Mouse (Mus musculus) neural tube, embryonic 15.5 days (tissue): ENCODE measurements at regions not wholly inside any gene's neighbourhood (a gene's known extent, or its start where the extent isn't known, plus 50 kb on each side); places are given as distances from the start of the nearest gene placed in this dataset.

Experiments used
- ATAC-seq: fragments of 200-750 bp; cut with Nextera tagmentation; 2 replicates; pipeline ENCODE4 v1.8.0; 2017; ENCODE audit warnings: mild to moderate bottlenecking, moderate TSS enrichment, moderate library complexity; ENCODE audit not compliant: low FRiP score
- H3K27ac ChIP-seq: fragments of 300-500 bp; sonication (generic); replicated peaks from 2 replicates; pipeline ENCODE4 v1.5.1; 2015; ENCODE audit warnings: mild to moderate bottlenecking, inconsistent platforms
- H3K27me3 ChIP-seq: fragments of 300-500 bp; sonication (generic); replicated peaks from 2 replicates; pipeline ENCODE4 v1.6.1; 2015; ENCODE audit warnings: inconsistent platforms
- H3K36me3 ChIP-seq: fragments of 300-500 bp; sonication (generic); 2 replicates; pipeline ENCODE4 v1.6.1; 2015; ENCODE audit warnings: inconsistent platforms
- H3K4me1 ChIP-seq: fragments of 300-500 bp; sonication (generic); 2 replicates; pipeline ENCODE4 v1.6.1; 2015; ENCODE audit warnings: inconsistent platforms
- H3K4me2 ChIP-seq: fragments of 300-500 bp; sonication (generic); 2 replicates; pipeline ENCODE4 v1.6.1; 2015; ENCODE audit warnings: inconsistent platforms, mild to moderate bottlenecking, moderate library complexity
- H3K4me3 ChIP-seq: fragments of 300-500 bp; sonication (generic); replicated peaks from 2 replicates; pipeline ENCODE4 v1.5.1; 2015; ENCODE audit warnings: mild to moderate bottlenecking, inconsistent platforms
- H3K9ac ChIP-seq: fragments of 300-500 bp; sonication (generic); replicated peaks from 2 replicates; pipeline ENCODE4 v1.6.1; 2015; ENCODE audit warnings: mild to moderate bottlenecking, inconsistent platforms
- H3K9me3 ChIP-seq: fragments of 300-500 bp; sonication (generic); replicated peaks from 2 replicates; pipeline ENCODE4 v1.6.1; 2016; ENCODE audit warnings: inconsistent platforms
- WGBS: fragments of 180-500 bp; shearing (Covaris S2); methylation state at CpG from one replicate; pipeline ENCODE4 v1.1.7; 2015; ENCODE audit warnings: mixed read lengths; 5-methylcytosine and 5-hydroxymethylcytosine counted together

- 82% methylated on average over 1 of the region's 1 CpGs for WGBS
- Histone ChIP-seq H3K36me3 (no peaks in the 10 kb centered on the region), H3K4me3 (no peak overlapping the region), H3K27ac (no peak overlapping the region), H3K9ac (no peak overlapping the region), H3K4me2 (no peak overlapping the region), H3K4me1 (0 out of 2 replicates have a peak, but pooled peaks cover 5% of the 10 kb centered on the region), H3K27me3 (no peaks in the 10 kb centered on the region), H3K9me3 (no peaks in the 10 kb centered on the region)
- ATAC-seq = no peak
Measured at GRCm38 (mm10) chr13:107306232-107306631, 284.3 kb upstream of the Kif2a start.

- H3K27me3 ChIP-seq = no peaks in the 10 kb centered on the region
- no peak overlapping the region for H3K27ac ChIP-seq
- 72% methylated on average over 1 of the region's 1 CpGs for WGBS
- no peak for ATAC-seq
- no peak overlapping the region for H3K9ac ChIP-seq
- no peaks in the 10 kb centered on the region for H3K36me3 ChIP-seq
- H3K9me3 ChIP-seq = no peaks in the 10 kb centered on the region
- H3K4me3 ChIP-seq = no peak overlapping the region
- H3K4me2 ChIP-seq = no peak overlapping the region
- 0 out of 2 replicates have a peak, but pooled peaks cover 5% of the 10 kb centered on the region for H3K4me1 ChIP-seq
Measured at GRCm38 (mm10) chr13:107305738-107306137, 283.8 kb upstream of the Kif2a start.

DNA sequence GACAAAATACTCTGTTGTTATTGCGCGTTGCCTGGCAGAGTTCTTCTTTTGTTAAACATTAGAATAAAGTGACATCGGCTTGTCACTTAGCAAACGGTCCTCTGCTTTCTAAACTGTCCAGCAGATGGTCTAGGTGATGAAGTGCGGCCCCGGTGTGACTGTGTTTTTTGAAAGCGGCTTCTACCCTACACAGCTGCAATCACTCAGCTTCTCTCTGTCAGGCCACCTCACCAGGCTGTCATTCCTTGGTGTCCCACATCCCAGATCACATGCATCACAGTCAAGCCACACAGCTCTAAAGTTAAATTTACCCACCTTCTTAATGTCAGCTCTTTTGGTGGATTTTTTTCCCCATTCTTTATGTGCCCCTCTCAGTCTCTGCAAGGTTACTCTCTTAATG lies 282.0 kb upstream of the Kif2a start:
- Histone ChIP-seq H3K4me3 (no peak overlapping the region), H3K4me2 (no peak overlapping the region), H3K36me3 (no peaks in the 10 kb centered on the region), H3K4me1 (0 out of 2 replicates have a peak, but pooled peaks cover under 1% of the 10 kb centered on the region), H3K27me3 (no peaks in the 10 kb centered on the region), H3K9me3 (no peaks in the 10 kb centered on the region), H3K9ac (no peak overlapping the region), H3K27ac (no peak overlapping the region)
- no peak for ATAC-seq
- WGBS = 67% methylated on average over 7 of the region's 7 CpGs

DNA sequence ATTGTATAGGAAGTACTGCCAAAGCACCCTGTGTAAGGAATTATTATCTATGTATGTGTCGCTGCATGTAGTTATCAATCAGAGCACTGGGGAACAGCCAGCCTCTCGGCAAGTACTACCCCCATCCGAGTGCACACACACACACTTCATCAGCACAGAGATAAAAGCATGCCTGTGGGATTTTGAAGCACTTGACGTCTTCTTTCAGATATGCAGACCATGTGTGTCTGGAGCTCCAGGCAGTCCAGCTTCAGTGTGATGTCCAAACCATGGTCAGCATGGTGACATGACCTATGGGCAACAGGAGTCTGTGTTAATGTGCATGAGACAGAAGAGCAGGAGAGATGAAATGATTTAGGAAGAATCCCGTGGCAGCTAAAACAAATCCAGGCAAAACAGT lies 281.4 kb upstream of the Kif2a start:
- Histone ChIP-seq H3K4me2 (no peak overlapping the region), H3K9me3 (no peaks in the 10 kb centered on the region), H3K4me3 (no peak overlapping the region), H3K27ac (no peak overlapping the region), H3K4me1 (no peaks in the 10 kb centered on the region), H3K9ac (no peak overlapping the region), H3K27me3 (no peaks in the 10 kb centered on the region), H3K36me3 (no peaks in the 10 kb centered on the region)
- no peak for ATAC-seq
- 55% methylated on average over 5 of the region's 5 CpGs for WGBS

DNA sequence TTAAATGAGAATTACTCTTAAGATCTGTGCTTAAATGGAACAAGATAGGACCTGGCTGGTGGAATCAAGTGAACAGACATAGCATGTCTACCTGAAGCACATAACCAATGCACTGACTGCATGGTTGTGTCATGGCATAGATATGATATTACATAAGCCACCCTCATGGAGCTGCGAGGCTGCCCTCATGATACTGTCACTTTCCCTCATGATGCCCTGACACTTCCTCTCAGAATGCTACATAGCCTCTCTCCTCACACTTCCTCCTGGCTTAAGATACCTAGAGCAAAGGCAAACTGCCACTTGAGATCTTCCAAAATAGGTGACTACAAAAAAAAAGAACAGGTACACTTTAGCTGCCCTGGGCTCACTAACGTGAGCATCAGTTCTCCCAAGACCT lies 278.9 kb upstream of the Kif2a start:
- Histone ChIP-seq H3K4me1 (no peaks in the 10 kb centered on the region), H3K4me2 (no peak overlapping the region), H3K27me3 (no peaks in the 10 kb centered on the region), H3K9ac (no peak overlapping the region), H3K27ac (no peak overlapping the region), H3K36me3 (no peaks in the 10 kb centered on the region), H3K9me3 (no peaks in the 10 kb centered on the region), H3K4me3 (no peak overlapping the region)
- no peak for ATAC-seq
- whole genome bisulfite sequencing = 90% methylated on average over 2 of the region's 2 CpGs

DNA sequence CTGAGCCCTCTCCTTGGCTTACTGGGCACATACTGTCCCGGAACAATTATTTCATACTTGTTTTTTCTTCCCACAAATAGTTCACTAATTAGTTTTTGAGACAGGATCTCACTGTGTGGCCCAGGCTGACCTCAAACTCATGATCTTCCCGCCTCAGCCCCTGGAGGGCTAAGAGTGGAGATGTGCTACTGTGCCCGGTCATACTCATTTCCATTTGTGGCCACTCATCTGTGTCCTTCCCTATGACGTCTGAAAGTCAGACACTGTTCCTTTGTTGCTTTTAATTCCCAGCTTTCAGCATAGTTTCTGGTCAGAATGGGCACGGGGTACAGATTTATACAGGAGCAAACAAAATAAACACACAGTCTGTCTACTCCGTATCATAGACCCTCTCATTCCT lies 242.7 kb upstream of the Kif2a start:
- WGBS = 79% methylated on average over 6 of the region's 6 CpGs
- no peak overlapping the region for H3K9ac ChIP-seq
- no peak for ATAC-seq

GRCm38 (mm10) chr13:107261479-107262050 lies 239.6 kb upstream of the Kif2a start:
- Histone ChIP-seq H3K36me3 (no peaks in the 10 kb centered on the region), H3K27me3 (no peaks in the 10 kb centered on the region), H3K9ac (no peak overlapping the region), H3K4me3 (no peak overlapping the region), H3K4me1 (no peaks in the 10 kb centered on the region), H3K27ac (no peak overlapping the region), H3K4me2 (no peak overlapping the region), H3K9me3 (no peaks in the 10 kb centered on the region)
- no peak for ATAC-seq
- 75% methylated on average over 6 of the region's 6 CpGs for WGBS

More for the DNA sequence above, 242.7 kb upstream of the Kif2a start:
- no peaks in the 10 kb centered on the region for H3K4me1 ChIP-seq
- H3K4me2 ChIP-seq = no peak overlapping the region
- no peaks in the 10 kb centered on the region for H3K36me3 ChIP-seq
- H3K9me3 ChIP-seq = no peaks in the 10 kb centered on the region
- no peak overlapping the region for H3K27ac ChIP-seq
- H3K4me3 ChIP-seq = no peak overlapping the region
- H3K27me3 ChIP-seq = no peaks in the 10 kb centered on the region

GRCm38 (mm10) chr13:107260274-107260673 lies 238.3 kb upstream of the Kif2a start:
- 75% methylated on average over 4 of the region's 4 CpGs for WGBS
- Histone ChIP-seq H3K4me1 (0 out of 2 replicates have a peak, but pooled peaks cover 3% of the 10 kb centered on the region), H3K36me3 (no peaks in the 10 kb centered on the region), H3K9me3 (no peaks in the 10 kb centered on the region), H3K4me2 (no peak overlapping the region), H3K4me3 (no peak overlapping the region), H3K27me3 (no peaks in the 10 kb centered on the region), H3K27ac (no peak overlapping the region), H3K9ac (no peak overlapping the region)
- ATAC-seq = no peak

DNA sequence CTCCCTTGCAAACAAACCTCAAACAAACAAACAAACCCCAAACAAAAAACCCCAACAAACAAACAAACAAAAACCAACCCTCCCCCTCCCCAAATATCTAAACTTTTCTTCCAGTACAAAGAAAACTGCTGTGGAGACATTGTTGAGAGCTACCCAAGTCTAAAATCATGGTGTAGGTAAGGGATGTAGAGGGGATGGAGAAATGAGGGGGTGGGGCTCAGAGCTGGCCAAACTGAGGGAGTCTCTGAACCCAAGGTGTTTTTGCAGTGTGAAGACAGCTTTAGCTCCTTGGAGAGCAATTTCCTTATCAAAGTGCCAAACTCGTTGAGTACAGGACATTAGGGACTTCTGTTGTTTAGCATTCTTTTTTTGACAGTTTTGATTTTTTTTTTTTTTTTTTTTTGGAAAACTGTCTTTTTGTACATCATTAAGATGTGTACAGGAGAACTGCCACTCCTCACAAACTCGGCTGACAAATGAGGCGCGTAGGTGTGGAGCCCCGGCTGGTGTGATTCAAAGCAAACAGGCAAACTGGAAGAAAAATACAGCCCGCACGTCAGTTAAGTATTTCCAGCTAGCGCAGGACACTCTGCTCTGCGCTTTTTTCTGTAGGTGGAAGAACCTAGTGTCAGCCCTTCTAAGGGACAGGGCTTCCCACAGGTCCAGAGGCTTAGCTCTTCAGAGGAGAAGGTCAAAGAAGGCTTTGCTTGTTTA lies 226.0 kb upstream of the Kif2a start:
- Histone ChIP-seq H3K27ac (no peak overlapping the region), H3K4me3 (no peak overlapping the region), H3K36me3 (no peaks in the 10 kb centered on the region), H3K27me3 (no peaks in the 10 kb centered on the region; the same call in 1 of the 2 replicates), H3K4me2 (peak overlapping the region; percentile 54), H3K9ac (no peak overlapping the region), H3K9me3 (no peaks in the 10 kb centered on the region), H3K4me1 (peaks cover 20% of the 10 kb centered on the region)
- ATAC-seq = no peak
- 40% methylated on average over 9 of the region's 9 CpGs for WGBS

DNA sequence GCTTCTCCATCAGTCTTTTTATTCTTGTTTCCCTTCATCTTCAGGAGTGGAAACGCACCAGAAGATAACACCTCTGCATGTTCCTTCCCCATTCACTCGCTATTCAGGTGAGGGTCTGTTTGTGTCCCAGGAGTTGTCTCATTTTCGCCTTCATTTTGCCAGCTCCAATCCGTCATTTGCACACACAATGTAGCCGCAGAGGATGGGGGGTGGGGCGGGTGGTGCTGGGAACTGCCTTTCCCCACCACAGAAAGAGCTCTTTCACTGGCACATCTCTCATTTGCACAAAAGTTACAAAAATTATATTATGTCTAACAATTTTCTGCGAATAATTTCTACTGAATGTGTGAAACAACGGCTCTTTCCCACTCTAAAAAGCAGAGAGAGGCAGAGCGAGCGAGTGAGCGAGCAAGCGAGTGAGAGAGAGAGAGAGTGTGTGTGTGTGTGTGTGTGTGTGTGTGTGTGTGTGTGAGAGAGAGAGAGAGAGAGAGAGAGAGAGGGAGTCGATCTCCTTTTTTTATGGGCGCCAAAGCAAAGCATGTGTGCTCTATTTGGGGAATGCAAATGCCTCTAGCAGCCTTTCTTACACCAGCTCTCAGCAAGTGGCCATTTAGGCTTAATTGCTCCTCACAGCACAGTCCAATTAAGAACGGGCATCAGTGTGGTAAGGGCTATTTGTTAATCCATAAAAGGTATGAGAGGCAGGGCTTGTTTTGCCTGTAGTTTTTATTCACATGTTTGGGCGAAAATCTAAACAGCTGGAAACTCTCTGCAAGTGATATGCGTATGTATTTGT lies 225.2 kb upstream of the Kif2a start:
- H3K27ac ChIP-seq = no peak overlapping the region; the same call in 1 of the 2 replicates
- peaks cover 20% of the 10 kb centered on the region for H3K4me1 ChIP-seq
- peak overlapping the region; percentile 26 for H3K9ac ChIP-seq
- peak overlapping the region; percentile 25 for H3K4me3 ChIP-seq
- H3K27me3 ChIP-seq = no peaks in the 10 kb centered on the region; the same call in 1 of the 2 replicates
- peak overlapping the region; percentile 54 for H3K4me2 ChIP-seq
- no peaks in the 10 kb centered on the region for H3K36me3 ChIP-seq
- WGBS = 9% methylated on average over 16 of the region's 17 CpGs
- H3K9me3 ChIP-seq = no peaks in the 10 kb centered on the region
- peak; percentile 84 for ATAC-seq

GRCm38 (mm10) chr13:107244173-107244572 lies 222.2 kb upstream of the Kif2a start:
- peaks cover 20% of the 10 kb centered on the region for H3K4me1 ChIP-seq
- no peak overlapping the region for H3K4me2 ChIP-seq
- no peaks in the 10 kb centered on the region; the same call in 1 of the 2 replicates for H3K27me3 ChIP-seq
- no peak overlapping the region for H3K9ac ChIP-seq
- H3K4me3 ChIP-seq = no peak overlapping the region
- no peak for ATAC-seq
- no peak overlapping the region for H3K27ac ChIP-seq
- no peaks in the 10 kb centered on the region for H3K9me3 ChIP-seq
- H3K36me3 ChIP-seq = no peaks in the 10 kb centered on the region
- WGBS = 15% methylated on average over 3 of the region's 3 CpGs

DNA sequence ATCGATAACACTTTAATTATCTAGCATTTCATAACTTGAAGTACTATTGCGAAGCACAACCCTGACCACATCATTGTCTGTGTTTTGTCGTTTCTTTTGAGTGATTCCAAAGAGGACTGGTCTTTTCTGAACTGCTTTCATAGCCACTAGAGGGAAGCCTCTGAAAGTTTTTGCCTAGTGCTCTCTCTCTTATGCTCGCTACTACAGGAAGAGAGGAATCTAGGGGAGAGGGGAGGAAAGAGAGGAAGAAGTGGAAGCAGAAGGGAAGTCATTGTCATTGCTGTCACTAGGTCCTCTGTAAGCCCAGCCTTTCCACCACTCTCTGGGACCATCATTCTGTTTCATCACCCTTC lies 217.1 kb upstream of the Kif2a start:
- no peaks in the 10 kb centered on the region for H3K36me3 ChIP-seq
- WGBS = 64% methylated on average over 4 of the region's 4 CpGs

More for the DNA sequence above, 217.1 kb upstream of the Kif2a start:
- no peak overlapping the region for H3K9ac ChIP-seq
- H3K9me3 ChIP-seq = no peaks in the 10 kb centered on the region
- H3K27ac ChIP-seq = no peak overlapping the region
- no peaks in the 10 kb centered on the region for H3K27me3 ChIP-seq
- no peak for ATAC-seq
- no peak overlapping the region for H3K4me3 ChIP-seq
- H3K4me1 ChIP-seq = no peaks in the 10 kb centered on the region
- H3K4me2 ChIP-seq = no peak overlapping the region
